Mouse (Mus musculus): ENCODE results near the gene Plekhf1. TPM values are rescaled to one million over a fixed set of nuclear protein-coding genes. Genes with fewer than 3 reads are reported as not detected.

Gene Plekhf1
- polyA plus RNA-seq, 1 experiment from 2014 or later, result 2.0 TPM

- Histone ChIP-seq H3K27me3 (ENCODE audit: control insufficient read depth, insufficient read depth, low read length) (no peaks in the 10 kb centered on the region), H3K4me3 (ENCODE audit: low read depth, low read length) (no peak overlapping the region), H3K4me1 (replicated peaks; ENCODE audit: control insufficient read depth, insufficient read depth) (no peaks in the 10 kb centered on the region; the same call in 1 of the 2 replicates), H3K9ac (ENCODE audit: low read length) (no peak overlapping the region), H3K27ac (replicated peaks) (no peak overlapping the region), H3K36me3 (ENCODE audit: control insufficient read depth, insufficient read depth, low read length) (no peaks in the 10 kb centered on the region), H3K9me3 (ENCODE audit: control insufficient read depth, low read length) (no peaks in the 10 kb centered on the region), H3K4me2 (replicated peaks; ENCODE audit: low read depth) (no peak overlapping the region)
- no peak for DNase-seq (ENCODE audit: low spot score)
- ATAC-seq (ENCODE audit: low FRiP score, low TSS enrichment), result no peak
- no peak for TF ChIP-seq CTCF (IDR thresholded peaks at IDR 0.05; ENCODE audit: low read depth)
- TF ChIP-seq EP300 (optimal IDR thresholded peaks at IDR 0.05), result no peak
- WGBS, result 55% methylated on average over 4 of the region's 4 CpGs
These were observed 40.0 kb downstream of the Plekhf1 start for GRCm38 (mm10) chr7:38187796-38188195.

- Histone ChIP-seq H3K27ac (replicated peaks) (no peak overlapping the region), H3K36me3 (ENCODE audit: control insufficient read depth, insufficient read depth, low read length) (no peaks in the 10 kb centered on the region), H3K4me1 (replicated peaks; ENCODE audit: control insufficient read depth, insufficient read depth) (no peaks in the 10 kb centered on the region; the same call in 1 of the 2 replicates), H3K4me3 (ENCODE audit: low read depth, low read length) (no peak overlapping the region), H3K9me3 (ENCODE audit: control insufficient read depth, low read length) (no peaks in the 10 kb centered on the region), H3K9ac (ENCODE audit: low read length) (no peak overlapping the region), H3K4me2 (replicated peaks; ENCODE audit: low read depth) (no peak overlapping the region), H3K27me3 (ENCODE audit: control insufficient read depth, insufficient read depth, low read length) (no peaks in the 10 kb centered on the region)
- 69% methylated on average over 4 of the region's 4 CpGs for WGBS
- TF ChIP-seq CTCF (IDR thresholded peaks at IDR 0.05; ENCODE audit: low read depth) (no peak), EP300 (optimal IDR thresholded peaks at IDR 0.05) (no peak)
- ATAC-seq (ENCODE audit: low FRiP score, low TSS enrichment) (no peak), DNase-seq (ENCODE audit: low spot score) (no peak)
These were observed 41.0 kb downstream of the Plekhf1 start for GRCm38 (mm10) chr7:38186861-38187260.

GRCm38 (mm10) chr7:38184786-38185185 lies 43.0 kb downstream of the Plekhf1 start:
- Histone ChIP-seq H3K27me3 (ENCODE audit: control insufficient read depth, insufficient read depth, low read length) (no peaks in the 10 kb centered on the region), H3K4me3 (ENCODE audit: low read depth, low read length) (no peak overlapping the region), H3K9me3 (ENCODE audit: control insufficient read depth, low read length) (no peaks in the 10 kb centered on the region), H3K27ac (replicated peaks) (no peak overlapping the region), H3K4me2 (replicated peaks; ENCODE audit: low read depth) (no peak overlapping the region; the same call in 1 of the 2 replicates), H3K9ac (ENCODE audit: low read length) (no peak overlapping the region), H3K4me1 (replicated peaks; ENCODE audit: control insufficient read depth, insufficient read depth) (no peaks in the 10 kb centered on the region; the same call in 1 of the 2 replicates), H3K36me3 (ENCODE audit: control insufficient read depth, insufficient read depth, low read length) (no peaks in the 10 kb centered on the region)
- TF ChIP-seq EP300 (optimal IDR thresholded peaks at IDR 0.05) (no peak), CTCF (IDR thresholded peaks at IDR 0.05; ENCODE audit: low read depth) (no peak)
- 71% methylated on average over 6 of the region's 6 CpGs for WGBS
- no peak for DNase-seq (ENCODE audit: low spot score)
- ATAC-seq (ENCODE audit: low FRiP score, low TSS enrichment), result no peak

- no peaks in the 10 kb centered on the region; the same call in 1 of the 2 replicates for H3K4me1 ChIP-seq (replicated peaks; ENCODE audit: control insufficient read depth, insufficient read depth)
- no peaks in the 10 kb centered on the region for H3K27me3 ChIP-seq (ENCODE audit: control insufficient read depth, insufficient read depth, low read length)
- H3K36me3 ChIP-seq (ENCODE audit: control insufficient read depth, insufficient read depth, low read length), result no peaks in the 10 kb centered on the region
- H3K4me2 ChIP-seq (replicated peaks; ENCODE audit: low read depth), result peak overlapping the region; percentile 88
- H3K9me3 ChIP-seq (ENCODE audit: control insufficient read depth, low read length), result no peaks in the 10 kb centered on the region
- H3K9ac ChIP-seq (ENCODE audit: low read length), result 0 out of 2 replicates have a peak overlapping the region, but pooled peaks have one; percentile 65
- TF ChIP-seq CTCF (IDR thresholded peaks at IDR 0.05; ENCODE audit: low read depth) (no peak), EP300 (optimal IDR thresholded peaks at IDR 0.05) (no peak)
- ATAC-seq (ENCODE audit: low FRiP score, low TSS enrichment), result no peak
- peak overlapping the region; percentile 60 for H3K4me3 ChIP-seq (ENCODE audit: low read depth, low read length)
- no peak overlapping the region for H3K27ac ChIP-seq (replicated peaks)
- DNase-seq (ENCODE audit: low spot score), result no peak
- 22% methylated on average over 1 of the region's 1 CpGs for WGBS
These were observed 43.4 kb downstream of the Plekhf1 start for GRCm38 (mm10) chr7:38184418-38184745.

GRCm38 (mm10) chr7:38183709-38184417 lies 44.0 kb downstream of the Plekhf1 start:
- Histone ChIP-seq H3K9ac (ENCODE audit: low read length) (peak overlapping the region; percentile 65), H3K36me3 (ENCODE audit: control insufficient read depth, insufficient read depth, low read length) (no peaks in the 10 kb centered on the region), H3K9me3 (ENCODE audit: control insufficient read depth, low read length) (no peaks in the 10 kb centered on the region), H3K27me3 (ENCODE audit: control insufficient read depth, insufficient read depth, low read length) (no peaks in the 10 kb centered on the region), H3K4me3 (ENCODE audit: low read depth, low read length) (peak overlapping the region; percentile 60), H3K27ac (replicated peaks) (peak overlapping the region; percentile 86), H3K4me1 (replicated peaks; ENCODE audit: control insufficient read depth, insufficient read depth) (no peaks in the 10 kb centered on the region; the same call in 1 of the 2 replicates), H3K4me2 (replicated peaks; ENCODE audit: low read depth) (peak overlapping the region; percentile 88)
- ATAC-seq (ENCODE audit: low FRiP score, low TSS enrichment), result peak; percentile 83
- TF ChIP-seq EP300 (optimal IDR thresholded peaks at IDR 0.05) (no peak), CTCF (IDR thresholded peaks at IDR 0.05; ENCODE audit: low read depth) (no peak; the same call in 1 of the 2 replicates)
- 4% methylated on average over 36 of the region's 36 CpGs for WGBS
- DNase-seq (ENCODE audit: low spot score), result peak; percentile 82

All from stomach, postnatal 0 days (tissue).